Mouse (Mus musculus): ENCODE data around the gene Olfr1442. TPM values are rescaled to one million over a fixed set of nuclear protein-coding genes. Genes with fewer than 3 reads are reported as not detected.
"Not testable (repeated sequence)": the region's sequence is repeated elsewhere in the genome, so short reads cannot be mapped to it uniquely, and the experiment has no call there.

The Olfr1442 gene
- not detected in 2 replicates for polyA plus RNA-seq (2015; fragmentation: Nextera tagmentation; extraction: Ambion mirVana)

DNA sequence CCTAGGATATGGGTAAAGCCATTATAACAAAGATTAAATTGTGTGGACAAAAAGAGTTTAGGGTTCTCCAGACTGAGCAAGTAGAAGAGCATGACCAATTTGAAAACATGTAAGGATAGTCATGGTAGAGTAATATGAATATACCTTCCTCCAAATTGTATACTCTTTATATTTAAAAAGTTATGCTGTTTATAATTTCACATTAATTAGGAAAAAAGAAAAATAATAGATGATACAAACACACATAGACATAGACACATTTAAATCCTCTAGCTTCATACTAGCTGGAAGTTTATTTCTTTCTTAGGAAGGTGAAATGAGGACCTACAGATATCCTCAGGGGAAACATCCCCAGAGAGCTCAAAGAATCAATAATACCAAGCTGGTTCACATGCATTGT lies at the start of gene Olfr1442:
TSS of gene Olfr1442 (plus strand) at position 301 of the 400 bp plus-strand sequence.
- H3K4me2 ChIP-seq (ENCODE audit: low read depth, low read length), result no peak within 1 kb of the TSS
- ATAC-seq, result no peak
- no peaks in the 10 kb centered on the region for H3K4me1 ChIP-seq (ENCODE audit: control insufficient read depth, insufficient read depth, low read length)
- H3K27me3 ChIP-seq (replicated peaks; ENCODE audit: control insufficient read depth, insufficient read depth, low read length), result no peaks in the 10 kb centered on the region
- no peaks in the 10 kb centered on the region for H3K9me3 ChIP-seq (ENCODE audit: control insufficient read depth, low read length)
- no peak within 1 kb of the TSS for H3K9ac ChIP-seq (ENCODE audit: low read depth, low read length)
- H3K27ac ChIP-seq (ENCODE audit: low read length), result no peak within 1 kb of the TSS
- no peak within 1 kb of the TSS for H3K4me3 ChIP-seq (ENCODE audit: low read length)
- no peaks in the 10 kb centered on the region for H3K36me3 ChIP-seq (ENCODE audit: control insufficient read depth, insufficient read depth, low read length)

- no peak within 1 kb of the TSS for H3K4me2 ChIP-seq (ENCODE audit: low read depth, low read length)
- no peak within 1 kb of the TSS for H3K27ac ChIP-seq (ENCODE audit: low read length)
- WGBS, result 61% methylated on average over 4 of the region's 4 CpGs
- no peaks in the 10 kb centered on the region for H3K27me3 ChIP-seq (replicated peaks; ENCODE audit: control insufficient read depth, insufficient read depth, low read length)
- ATAC-seq, result no peak
- H3K9ac ChIP-seq (ENCODE audit: low read depth, low read length), result no peak within 1 kb of the TSS
- H3K9me3 ChIP-seq (ENCODE audit: control insufficient read depth, low read length), result no peaks in the 10 kb centered on the region
- H3K4me1 ChIP-seq (ENCODE audit: control insufficient read depth, insufficient read depth, low read length), result no peaks in the 10 kb centered on the region
- H3K4me3 ChIP-seq (ENCODE audit: low read length), result no peak within 1 kb of the TSS
- H3K36me3 ChIP-seq (ENCODE audit: control insufficient read depth, insufficient read depth, low read length), result no peaks in the 10 kb centered on the region
Observed at GRCm38 (mm10) chr19:12633176-12633575, 37.1 kb upstream of the Olfr1442 start, which contains the start of gene Glyat. Glyat (plus strand) TSS chr19:12633308.

DNA sequence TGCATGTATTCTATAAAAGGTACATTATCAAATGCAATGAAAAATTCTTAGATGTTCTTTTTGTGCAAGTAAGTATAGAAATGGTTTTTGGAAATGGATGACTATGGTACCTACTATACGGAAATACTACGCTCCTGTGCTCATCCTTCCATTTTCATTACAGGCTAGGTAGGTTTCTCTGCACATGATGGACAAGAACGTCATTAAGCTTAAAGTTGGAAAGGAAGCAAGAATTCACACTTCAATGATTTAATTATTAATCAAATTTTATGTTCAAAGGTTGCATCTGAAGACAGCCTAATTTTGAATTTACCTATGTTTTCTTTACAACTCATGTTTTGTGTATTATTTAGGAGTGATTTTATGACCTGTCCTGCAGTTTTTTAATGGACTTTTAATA lies 36.0 kb upstream of the Olfr1442 start:
- Histone ChIP-seq H3K9me3 (ENCODE audit: control insufficient read depth, low read length) (no peaks in the 10 kb centered on the region), H3K27ac (ENCODE audit: low read length) (no peak overlapping the region), H3K9ac (ENCODE audit: low read depth, low read length) (no peak overlapping the region), H3K4me1 (ENCODE audit: control insufficient read depth, insufficient read depth, low read length) (no peaks in the 10 kb centered on the region), H3K36me3 (ENCODE audit: control insufficient read depth, insufficient read depth, low read length) (no peaks in the 10 kb centered on the region), H3K4me2 (ENCODE audit: low read depth, low read length) (no peak overlapping the region), H3K27me3 (replicated peaks; ENCODE audit: control insufficient read depth, insufficient read depth, low read length) (no peaks in the 10 kb centered on the region), H3K4me3 (ENCODE audit: low read length) (no peak overlapping the region)
- 89% methylated on average over 3 of the region's 3 CpGs for WGBS
- ATAC-seq, result no peak

- H3K27ac ChIP-seq (ENCODE audit: low read length), result no peak overlapping the region
- H3K4me2 ChIP-seq (ENCODE audit: low read depth, low read length), result no peak overlapping the region
- no peaks in the 10 kb centered on the region for H3K9me3 ChIP-seq (ENCODE audit: control insufficient read depth, low read length)
- H3K36me3 ChIP-seq (ENCODE audit: control insufficient read depth, insufficient read depth, low read length), result no peaks in the 10 kb centered on the region
- H3K9ac ChIP-seq (ENCODE audit: low read depth, low read length), result no peak overlapping the region
- no peak overlapping the region for H3K4me3 ChIP-seq (ENCODE audit: low read length)
- no peaks in the 10 kb centered on the region for H3K27me3 ChIP-seq (replicated peaks; ENCODE audit: control insufficient read depth, insufficient read depth, low read length)
- 86% methylated on average over 4 of the region's 4 CpGs for WGBS
- no peaks in the 10 kb centered on the region for H3K4me1 ChIP-seq (ENCODE audit: control insufficient read depth, insufficient read depth, low read length)
- no peak for ATAC-seq
Observed at GRCm38 (mm10) chr19:12634963-12635362, 35.3 kb upstream of the Olfr1442 start.

- Histone ChIP-seq H3K4me2 (ENCODE audit: low read depth, low read length) (no peak overlapping the region), H3K27ac (ENCODE audit: low read length) (no peak overlapping the region), H3K27me3 (replicated peaks; ENCODE audit: control insufficient read depth, insufficient read depth, low read length) (no peaks in the 10 kb centered on the region), H3K9me3 (ENCODE audit: control insufficient read depth, low read length) (no peaks in the 10 kb centered on the region), H3K36me3 (ENCODE audit: control insufficient read depth, insufficient read depth, low read length) (no peaks in the 10 kb centered on the region), H3K4me3 (ENCODE audit: low read length) (no peak overlapping the region), H3K4me1 (ENCODE audit: control insufficient read depth, insufficient read depth, low read length) (no peaks in the 10 kb centered on the region), H3K9ac (ENCODE audit: low read depth, low read length) (no peak overlapping the region)
- 62% methylated on average over 3 of the region's 3 CpGs for WGBS
- no peak for ATAC-seq
Observed at GRCm38 (mm10) chr19:12636863-12637262, 33.4 kb upstream of the Olfr1442 start.

- H3K36me3 ChIP-seq (ENCODE audit: control insufficient read depth, insufficient read depth, low read length), result no peaks in the 10 kb centered on the region
- H3K27ac ChIP-seq (ENCODE audit: low read length), result no peak overlapping the region
- H3K4me2 ChIP-seq (ENCODE audit: low read depth, low read length), result no peak overlapping the region
- no peaks in the 10 kb centered on the region for H3K9me3 ChIP-seq (ENCODE audit: control insufficient read depth, low read length)
- 82% methylated on average over 1 of the region's 1 CpGs for WGBS
- no peaks in the 10 kb centered on the region for H3K27me3 ChIP-seq (replicated peaks; ENCODE audit: control insufficient read depth, insufficient read depth, low read length)
- no peak overlapping the region for H3K4me3 ChIP-seq (ENCODE audit: low read length)
- H3K9ac ChIP-seq (ENCODE audit: low read depth, low read length), result no peak overlapping the region
- ATAC-seq, result no peak
- no peaks in the 10 kb centered on the region for H3K4me1 ChIP-seq (ENCODE audit: control insufficient read depth, insufficient read depth, low read length)
Observed at GRCm38 (mm10) chr19:12638049-12638448, 32.2 kb upstream of the Olfr1442 start.

DNA sequence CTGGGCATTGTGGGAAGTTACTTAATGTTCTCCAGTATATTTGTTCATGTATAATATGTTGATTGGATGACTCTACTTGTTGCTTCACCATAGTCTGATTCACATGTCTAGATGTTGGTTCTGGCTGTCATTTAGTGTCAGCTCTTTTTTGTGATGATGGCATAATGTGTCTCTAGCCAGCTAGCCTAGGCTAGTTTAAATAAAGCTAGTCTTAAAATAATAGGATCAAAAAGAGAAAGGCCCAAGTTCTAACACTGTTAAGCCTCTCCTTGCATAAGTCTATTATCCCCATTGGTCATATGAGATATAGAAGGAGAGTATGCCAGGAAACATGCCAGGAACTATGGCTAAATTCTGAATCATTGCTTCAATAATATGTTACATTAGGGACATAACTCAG lies 20.7 kb upstream of the Olfr1442 start:
- H3K27me3 ChIP-seq (replicated peaks; ENCODE audit: control insufficient read depth, insufficient read depth, low read length), result no peaks in the 10 kb centered on the region
- no peak overlapping the region for H3K9ac ChIP-seq (ENCODE audit: low read depth, low read length)
- H3K4me3 ChIP-seq (ENCODE audit: low read length), result no peak overlapping the region
- H3K36me3 ChIP-seq (ENCODE audit: control insufficient read depth, insufficient read depth, low read length), result no peaks in the 10 kb centered on the region
- no peak overlapping the region for H3K4me2 ChIP-seq (ENCODE audit: low read depth, low read length)
- ATAC-seq, result no peak
- no peaks in the 10 kb centered on the region for H3K4me1 ChIP-seq (ENCODE audit: control insufficient read depth, insufficient read depth, low read length)
- H3K9me3 ChIP-seq (ENCODE audit: control insufficient read depth, low read length), result no peaks in the 10 kb centered on the region
- no peak overlapping the region for H3K27ac ChIP-seq (ENCODE audit: low read length)

GRCm38 (mm10) chr19:12666156-12666555 lies 4.1 kb upstream of the Olfr1442 start:
- no peak overlapping the region for H3K9ac ChIP-seq (ENCODE audit: low read depth, low read length)
- H3K36me3 ChIP-seq (ENCODE audit: control insufficient read depth, insufficient read depth, low read length), result no peaks in the 10 kb centered on the region
- H3K4me1 ChIP-seq (ENCODE audit: control insufficient read depth, insufficient read depth, low read length), result no peaks in the 10 kb centered on the region
- 69% methylated on average over 1 of the region's 1 CpGs for WGBS
- H3K4me2 ChIP-seq (ENCODE audit: low read depth, low read length), result no peak overlapping the region
- no peak overlapping the region for H3K27ac ChIP-seq (ENCODE audit: low read length)
- no peak overlapping the region for H3K4me3 ChIP-seq (ENCODE audit: low read length)
- ATAC-seq, result no peak
- H3K27me3 ChIP-seq (replicated peaks; ENCODE audit: control insufficient read depth, insufficient read depth, low read length), result no peaks in the 10 kb centered on the region
- no peaks in the 10 kb centered on the region for H3K9me3 ChIP-seq (ENCODE audit: control insufficient read depth, low read length)

DNA sequence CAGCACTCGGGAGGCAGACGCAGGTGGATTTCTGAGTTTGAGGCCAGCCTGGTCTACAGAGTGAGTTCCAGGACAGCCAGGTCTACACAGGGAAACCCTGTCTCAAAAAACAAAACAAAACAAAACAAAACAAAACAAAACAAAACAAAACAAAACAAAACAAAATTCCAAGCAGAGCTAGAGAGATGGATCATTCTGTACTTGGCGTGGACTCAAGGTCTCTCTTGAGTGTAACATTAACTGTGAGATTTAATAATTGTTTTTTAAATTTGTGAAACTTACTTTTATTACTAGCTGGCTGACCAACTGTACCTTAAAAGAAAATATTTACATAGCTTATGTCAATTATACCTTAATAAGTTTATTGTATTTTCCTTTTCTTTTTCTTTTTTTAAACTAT lies 1.6 kb upstream of the Olfr1442 start:
- ATAC-seq; H3K4me1 ChIP-seq (ENCODE audit: control insufficient read depth, insufficient read depth, low read length); H3K36me3 ChIP-seq (ENCODE audit: control insufficient read depth, insufficient read depth, low read length); H3K27ac ChIP-seq (ENCODE audit: low read length); H3K4me2 ChIP-seq (ENCODE audit: low read depth, low read length); H3K9ac ChIP-seq (ENCODE audit: low read depth, low read length); H3K9me3 ChIP-seq (ENCODE audit: control insufficient read depth, low read length); H3K27me3 ChIP-seq (replicated peaks; ENCODE audit: control insufficient read depth, insufficient read depth, low read length); H3K4me3 ChIP-seq (ENCODE audit: low read length): not testable (repeated sequence)
- 91% methylated on average over 3 of the region's 3 CpGs for WGBS

GRCm38 (mm10) chr19:12671051-12671450 lies 812 bp downstream of the Olfr1442 start:
- Histone ChIP-seq H3K36me3 (ENCODE audit: control insufficient read depth, insufficient read depth, low read length) (no peaks in the 10 kb centered on the region), H3K27ac (ENCODE audit: low read length) (no peak overlapping the region), H3K27me3 (replicated peaks; ENCODE audit: control insufficient read depth, insufficient read depth, low read length) (no peaks in the 10 kb centered on the region), H3K4me2 (ENCODE audit: low read depth, low read length) (no peak overlapping the region), H3K9ac (ENCODE audit: low read depth, low read length) (no peak overlapping the region), H3K4me3 (ENCODE audit: low read length) (no peak overlapping the region), H3K4me1 (ENCODE audit: control insufficient read depth, insufficient read depth, low read length) (no peaks in the 10 kb centered on the region), H3K9me3 (ENCODE audit: control insufficient read depth, low read length) (no peaks in the 10 kb centered on the region)
- no peak for ATAC-seq
- 85% methylated on average over 4 of the region's 4 CpGs for WGBS

Measured in intestine, embryonic 16.5 days (tissue).